Mouse (Mus musculus) ES-Bruce4 (cell line): ENCODE measurements around the gene Shisa9.

Experiments used
- CTCF ChIP-seq: IDR thresholded peaks from one replicate; pipeline ENCODE4 v1.8.1; 2011; ENCODE audit warnings: low read depth, low read length
- EP300 ChIP-seq: IDR thresholded peaks from 2 replicates; pipeline ENCODE4 v1.6.1; 2011; ENCODE audit warnings: low read depth, low read length; ENCODE audit not compliant: insufficient read depth

DNA sequence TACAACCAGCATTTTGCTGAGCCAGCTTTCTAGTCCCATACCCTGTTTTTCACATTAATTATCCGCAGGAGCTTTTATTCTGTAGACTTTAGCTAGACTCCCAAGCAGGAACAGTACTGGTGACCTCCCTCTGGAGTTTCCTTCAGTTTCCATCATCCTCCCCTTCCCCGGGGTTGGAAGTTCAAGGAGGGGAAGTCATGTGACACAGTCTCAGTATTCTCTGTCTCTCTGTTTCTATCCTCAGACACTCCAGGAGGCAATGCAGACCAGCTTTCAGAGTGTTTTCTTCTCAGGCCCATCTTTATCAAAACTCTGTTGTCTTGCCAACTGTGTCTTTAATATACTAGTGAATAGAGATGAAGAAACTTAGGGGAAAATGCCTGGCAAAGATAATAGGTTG lies 250.4 kb downstream of the Shisa9 start:
- TF ChIP-seq CTCF (no peak), EP300 (no peak)
